In genomic region chr12:11206321-11206720, GRCm38 (mm10) we compare ENCODE assay signal across 28 mouse cellular contexts. TPM values are rescaled to one million over a fixed set of nuclear protein-coding genes. Genes with fewer than 3 reads are reported as not detected.
"Had no signal": no experiment of that assay in that cellular context is flagged by ENCODE, and none has a peak within 500 bp of the region (broad histone marks: within the 10 kb centered on the region; RNA-seq: fewer than 3 reads in every experiment).

No protein-coding gene starts in this region.

- DNase-seq: lung, adult 18-20 months; lung, embryonic 14.5 days; lung, postnatal 10 days; lung, postnatal 4 days; retina, postnatal 1 day; right cerebral cortex, adult 18-20 months; right cerebral cortex, postnatal 25 days; right cerebral cortex, postnatal 4 days; spleen, adult 18-20 months; thymus, adult 2 months; thymus, postnatal 25 days; thymus, postnatal 4 days had no signal

- ATAC-seq: midbrain, embryonic 13.5 days; midbrain, embryonic 15.5 days had no signal

- H3K27ac ChIP-seq: midbrain, embryonic 13.5 days; midbrain, embryonic 15.5 days; neural tube, embryonic 12.5 days; stomach, embryonic 15.5 days; stomach, postnatal 0 days had no signal

- H3K4me2 ChIP-seq: lung, embryonic 14.5 days; midbrain, embryonic 11.5 days; midbrain, embryonic 13.5 days; midbrain, embryonic 15.5 days; neural tube, embryonic 12.5 days; stomach, embryonic 15.5 days had no signal

- H3K27me3 ChIP-seq: midbrain, embryonic 13.5 days; midbrain, embryonic 15.5 days; neural tube, embryonic 12.5 days; stomach, embryonic 15.5 days had no signal

- H3K9me3 ChIP-seq: megakaryocyte, embryonic 14.5 days; midbrain, embryonic 13.5 days; midbrain, embryonic 15.5 days; neural tube, embryonic 12.5 days; stomach, embryonic 15.5 days had no signal

- H3K9ac ChIP-seq: lung, embryonic 14.5 days; midbrain, embryonic 13.5 days; midbrain, embryonic 15.5 days; neural tube, embryonic 12.5 days; stomach, embryonic 15.5 days had no signal

- H3K4me3 ChIP-seq: megakaryocyte, embryonic 14.5 days; midbrain, embryonic 13.5 days; midbrain, embryonic 15.5 days; neural tube, embryonic 12.5 days; stomach, embryonic 15.5 days had no signal

- H3K36me3 ChIP-seq: midbrain, embryonic 13.5 days; midbrain, embryonic 15.5 days; neural tube, embryonic 12.5 days; stomach, embryonic 15.5 days had no signal

- H3K4me1 ChIP-seq: megakaryocyte, embryonic 14.5 days; neural tube, embryonic 12.5 days had no signal

RNA-seq across cellular contexts. Expression of gene Msgn1, which starts 2.5 kb away (rescaled TPM):
- total RNA-seq: midbrain, postnatal 0 days; neutrophil, adult 5-6 weeks had no signal
- polyA plus RNA-seq: liver, embryonic 16.5 days; lung, embryonic 14.5 days; lung, embryonic 16.5 days; midbrain, embryonic 11.5 days; midbrain, embryonic 13.5 days; midbrain, embryonic 15.5 days; midbrain, postnatal 0 days; neural tube, embryonic 12.5 days; neural tube, embryonic 14.5 days; small intestine, adult 2 months; stomach, embryonic 15.5 days; stomach, postnatal 0 days; testis, adult 2 months; urinary bladder, adult 2 months had no signal

RNA-seq across cellular contexts. Expression of gene Kcns3, which starts 55.5 kb away (rescaled TPM):
- total RNA-seq: monocyte, adult 5-6 weeks; neutrophil, adult 5-6 weeks had no signal
